Mouse (Mus musculus) embryonic fibroblast, embryonic 13.5 days (primary cell): ENCODE results near the gene Kctd2.
"Not testable (repeated sequence)": the region's sequence is repeated elsewhere in the genome, so short reads cannot be mapped to it uniquely, and the experiment has no call there.

ENCODE experiments used
- CTCF ChIP-seq: IDR thresholded peaks from 2 replicates; pipeline ENCODE4 v1.5.1; 2011; ENCODE audit warnings: mild to moderate bottlenecking, control low read depth, low read length, moderate library complexity, borderline replicate concordance; ENCODE audit not compliant: insufficient read depth
- POLR2A ChIP-seq: IDR thresholded peaks from 2 replicates; pipeline ENCODE4 v1.6.1; 2011; ENCODE audit warnings: low read depth, mild to moderate bottlenecking, control low read depth, low read length, moderate library complexity

DNA sequence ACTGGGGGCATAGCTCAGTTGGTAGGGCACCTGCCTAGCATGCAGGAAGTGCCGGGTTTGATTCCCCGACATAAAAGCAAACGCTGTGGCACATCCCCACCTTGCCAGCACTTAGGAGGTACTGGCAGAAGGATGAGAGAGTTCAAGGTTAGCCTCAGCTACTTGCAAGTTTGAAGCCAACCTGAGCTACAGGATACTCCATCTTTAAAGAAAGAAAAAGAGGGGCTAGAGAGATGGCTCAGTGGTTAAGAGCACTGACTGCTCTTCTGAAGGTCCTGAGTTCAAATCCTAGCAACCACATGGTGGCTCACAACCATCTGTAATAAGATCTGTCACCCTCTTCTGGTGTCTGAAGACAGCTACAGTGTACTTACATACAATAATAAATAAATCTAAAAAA lies 33.1 kb upstream of the Kctd2 start:
- TF ChIP-seq CTCF, POLR2A: not testable (repeated sequence)
